Mouse (Mus musculus) T-helper 2 cell (primary cell): Measurements from ENCODE around the gene Elp4.

Experiments used
- in situ Hi-C: fragments of 300-600 bp; cut with MboI, MseI; formaldehyde crosslinking; loops from one replicate; pipeline ENCODE4 v1.15.1; 2025; ENCODE audit warnings: high pct_unique_total_duplicates

The Elp4 gene

DNA sequence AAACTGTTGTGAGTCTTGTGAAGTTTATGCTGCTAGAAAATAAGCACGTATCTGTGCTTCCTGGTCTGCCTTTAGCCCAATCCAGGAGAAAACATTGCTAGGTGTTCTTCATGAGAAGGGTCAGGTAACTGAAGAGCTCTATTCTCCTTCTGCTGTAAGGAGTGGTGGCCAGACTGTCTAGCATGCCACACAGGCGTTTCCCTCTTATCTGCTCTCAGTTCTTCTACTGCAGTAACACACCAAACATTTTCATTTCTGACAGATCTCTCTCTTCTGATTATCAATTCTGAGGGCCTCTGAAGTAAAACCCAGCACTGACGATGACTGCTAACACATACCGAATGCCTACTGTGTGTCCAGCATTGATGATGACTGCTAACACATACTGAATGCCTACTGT is 98.3 kb downstream of the Elp4 start:
- in situ Hi-C loops, result no loop called here

DNA sequence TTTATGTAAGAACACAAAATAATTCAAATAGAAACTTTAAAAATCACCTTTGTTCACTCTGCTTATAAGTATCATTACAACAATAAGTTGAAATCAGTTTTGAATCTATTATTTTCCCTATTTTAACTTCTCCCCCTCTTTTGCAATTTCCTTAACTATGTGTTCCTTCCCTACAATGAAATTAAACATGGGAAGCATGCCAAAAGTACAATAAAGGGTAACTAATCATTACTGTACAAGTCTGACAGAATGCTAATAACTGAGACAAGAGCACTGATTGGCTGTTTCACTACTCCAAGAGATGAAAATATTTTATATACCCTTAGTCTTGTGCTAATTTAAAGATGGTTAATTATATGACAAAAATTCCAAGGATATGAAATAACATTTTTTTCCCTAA is 99.2 kb downstream of the Elp4 start:
- in situ Hi-C loops, result no loop called here

- in situ Hi-C loops, result no loop called here
These were observed 99.9 kb downstream of the Elp4 start for GRCm38 (mm10) chr2:105804506-105804905.

- in situ Hi-C loops, result no loop called here
These were observed 100.9 kb downstream of the Elp4 start for GRCm38 (mm10) chr2:105803427-105803826.

GRCm38 (mm10) chr2:105802902-105803301 is 101.5 kb downstream of the Elp4 start:
- in situ Hi-C loops, result no loop called here

- in situ Hi-C loops, result no loop called here
These were observed 102.8 kb downstream of the Elp4 start for GRCm38 (mm10) chr2:105801536-105801935.

GRCm38 (mm10) chr2:105800694-105801093 is 103.7 kb downstream of the Elp4 start:
- in situ Hi-C loops, result no loop called here

DNA sequence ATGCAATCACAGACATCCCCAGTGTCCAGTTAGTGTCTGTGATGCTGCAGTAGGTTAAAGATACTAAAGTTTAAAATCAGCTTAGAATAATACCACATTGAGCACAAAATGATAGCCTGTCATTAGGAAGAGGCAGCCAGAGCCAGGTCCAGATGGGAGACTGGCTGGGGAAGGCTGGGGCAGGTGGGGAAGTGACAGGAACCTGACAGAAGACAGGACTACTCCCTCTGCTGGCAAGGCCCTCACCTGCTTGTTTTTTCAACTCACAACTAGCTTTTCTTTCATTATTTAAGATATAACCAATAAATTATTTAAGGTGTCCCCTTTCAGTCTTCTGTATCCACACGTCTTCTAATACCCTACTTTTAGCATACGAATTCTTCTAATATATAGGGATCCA is 104.5 kb downstream of the Elp4 start:
- in situ Hi-C loops, result no loop called here

- in situ Hi-C loops, result no loop called here
These were observed 106.5 kb downstream of the Elp4 start for GRCm38 (mm10) chr2:105797842-105798241.

DNA sequence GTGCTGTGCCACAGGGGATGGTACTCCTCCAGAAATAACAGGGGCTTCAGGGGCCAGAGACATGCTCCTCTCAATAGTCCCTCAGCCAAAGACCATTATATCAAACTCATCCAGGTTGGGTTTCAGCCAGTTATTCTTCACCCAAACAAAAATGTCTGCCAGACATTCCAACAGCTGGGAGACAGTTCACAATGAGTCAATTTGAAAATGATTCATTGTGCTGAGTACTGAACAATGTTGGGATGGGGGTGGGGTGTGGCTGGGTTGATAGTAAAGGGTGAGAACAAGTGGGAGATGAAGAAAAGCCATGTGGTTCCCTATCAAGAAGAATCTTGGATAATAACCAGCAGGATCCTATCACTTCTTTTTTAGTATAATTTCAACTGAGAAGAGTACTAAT is 108.3 kb downstream of the Elp4 start:
- in situ Hi-C loops, result no loop called here

- in situ Hi-C loops, result no loop called here
These were observed 111.8 kb downstream of the Elp4 start for GRCm38 (mm10) chr2:105792339-105793120.

GRCm38 (mm10) chr2:105789936-105790335 is 114.4 kb downstream of the Elp4 start:
- in situ Hi-C loops, result no loop called here

DNA sequence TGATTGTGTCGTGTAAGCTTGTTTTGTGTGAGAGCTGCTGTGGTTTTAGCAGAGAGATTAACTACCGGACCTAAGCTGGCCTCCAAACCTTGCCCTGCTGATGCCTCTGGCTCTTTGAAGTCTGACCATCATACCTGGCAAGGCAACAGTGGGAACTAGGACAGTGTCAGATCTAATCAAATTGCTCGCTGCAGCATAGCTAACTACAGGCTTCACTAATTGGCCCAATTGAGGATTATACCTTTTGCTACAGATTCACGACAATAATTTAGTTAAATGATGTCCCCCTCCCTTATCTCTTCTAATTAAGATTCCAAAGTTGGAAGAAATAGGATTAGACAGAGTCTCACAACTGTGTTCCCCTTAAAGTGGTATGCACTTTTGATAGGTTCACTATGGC is 116.6 kb downstream of the Elp4 start:
- in situ Hi-C loops, result no loop called here

DNA sequence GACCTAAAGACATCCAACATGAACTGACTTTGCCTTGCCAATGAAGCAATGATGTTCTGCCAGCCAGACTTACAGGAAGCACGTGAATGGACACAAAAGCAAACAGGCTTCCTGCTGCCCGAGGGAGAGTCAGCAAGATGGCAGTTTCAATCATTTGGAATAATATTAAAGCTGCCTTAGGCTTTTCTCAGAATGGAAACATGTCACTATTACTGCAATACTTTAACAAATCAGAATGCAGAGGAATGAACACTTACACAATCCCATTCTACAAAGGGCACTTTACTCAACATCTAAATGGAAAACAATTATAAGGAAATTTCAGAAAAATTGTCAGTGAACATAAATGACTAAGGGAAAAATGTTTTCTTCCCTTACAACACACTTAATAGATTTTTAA is 117.4 kb downstream of the Elp4 start:
- in situ Hi-C loops, result no loop called here

DNA sequence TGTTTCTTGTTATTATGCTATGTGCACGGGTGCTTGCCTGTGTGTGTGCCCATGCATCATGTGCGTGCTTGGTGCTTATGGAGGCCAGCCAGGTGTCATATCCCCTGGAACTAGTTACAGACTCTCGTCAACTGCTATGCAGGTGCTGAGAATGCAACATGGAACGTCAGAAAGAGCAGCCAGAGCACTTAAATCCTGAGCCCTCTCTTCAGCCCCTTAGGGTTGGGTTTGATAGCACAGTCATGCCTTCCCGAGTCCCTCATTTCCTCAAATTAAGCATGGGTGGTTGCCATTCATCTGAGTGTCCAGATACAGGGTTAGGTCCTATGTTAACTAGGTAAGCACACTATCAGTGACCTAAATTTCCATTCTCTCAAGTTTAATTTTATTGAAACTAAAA is 121.5 kb downstream of the Elp4 start:
- in situ Hi-C loops, result no loop called here

- in situ Hi-C loops, result no loop called here
These were observed 123.6 kb downstream of the Elp4 start for GRCm38 (mm10) chr2:105780739-105781138.

DNA sequence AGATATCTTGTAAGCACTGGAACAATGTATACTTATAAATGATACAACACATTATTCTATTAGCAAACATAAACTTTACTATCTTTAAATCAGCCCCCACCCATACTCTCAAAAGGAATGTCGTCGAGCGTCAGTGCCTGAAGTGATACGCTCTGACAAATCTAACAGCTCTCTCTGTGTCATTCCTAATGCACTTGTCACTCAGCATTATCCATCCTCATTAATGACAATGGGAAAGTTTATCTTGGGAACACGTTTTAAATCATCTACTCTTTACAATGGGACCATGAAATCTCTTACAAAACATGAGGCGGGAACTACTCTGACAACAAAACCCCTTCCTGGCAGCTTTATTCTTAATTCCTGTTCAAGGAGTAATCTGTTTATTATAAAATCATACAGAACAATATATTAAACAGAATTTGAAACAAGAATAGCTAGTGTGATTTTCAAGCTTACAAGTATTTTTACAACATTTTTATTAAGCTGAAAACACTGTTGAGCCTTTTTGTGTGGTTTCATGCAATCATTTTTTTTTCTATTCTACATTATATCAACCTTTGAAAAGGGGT is 125.0 kb downstream of the Elp4 start:
- in situ Hi-C loops, result no loop called here

GRCm38 (mm10) chr2:105771314-105771713 is 133.1 kb downstream of the Elp4 start:
- in situ Hi-C loops, result no loop called here

GRCm38 (mm10) chr2:105769747-105770328 is 134.5 kb downstream of the Elp4 start:
- in situ Hi-C loops, result no loop called here

DNA sequence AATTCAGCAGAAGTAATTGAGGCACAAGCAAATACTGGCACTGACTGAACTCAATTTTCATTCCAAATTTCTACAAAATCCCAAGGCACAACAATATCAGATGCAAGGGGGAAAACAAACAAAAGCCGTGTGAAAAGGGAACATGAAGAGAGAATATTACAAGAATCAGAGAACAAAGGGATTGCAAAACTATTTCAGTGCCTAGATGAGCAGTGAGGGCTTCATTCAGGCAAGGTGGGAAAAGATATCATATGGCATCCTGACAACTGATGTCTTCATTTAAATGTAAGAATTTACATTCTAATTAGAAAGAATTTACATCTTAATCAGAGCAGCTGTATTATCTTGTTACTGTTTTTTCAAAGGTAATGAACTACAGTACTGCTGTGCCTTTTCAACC is 150.9 kb downstream of the Elp4 start:
- in situ Hi-C loops, result no loop called here

DNA sequence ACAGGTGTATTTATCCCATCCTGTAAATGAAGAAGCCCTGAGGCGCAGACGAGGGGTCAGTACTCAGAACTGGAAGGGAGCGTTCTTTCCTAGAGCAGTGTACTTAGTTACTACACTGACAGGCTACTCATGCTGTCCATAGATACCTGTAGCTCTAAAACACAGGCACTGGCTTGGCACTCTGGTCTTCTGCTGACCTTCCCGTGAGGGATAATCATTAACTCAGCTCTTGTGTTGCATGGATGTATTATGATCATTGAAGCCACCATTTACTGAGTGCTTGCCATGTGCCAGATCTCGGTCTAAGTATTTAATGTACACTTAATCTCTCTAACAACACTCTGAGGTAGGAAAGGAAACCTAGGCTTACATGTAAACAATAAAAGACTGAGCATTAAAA is 155.3 kb downstream of the Elp4 start:
- in situ Hi-C loops, result no loop called here

DNA sequence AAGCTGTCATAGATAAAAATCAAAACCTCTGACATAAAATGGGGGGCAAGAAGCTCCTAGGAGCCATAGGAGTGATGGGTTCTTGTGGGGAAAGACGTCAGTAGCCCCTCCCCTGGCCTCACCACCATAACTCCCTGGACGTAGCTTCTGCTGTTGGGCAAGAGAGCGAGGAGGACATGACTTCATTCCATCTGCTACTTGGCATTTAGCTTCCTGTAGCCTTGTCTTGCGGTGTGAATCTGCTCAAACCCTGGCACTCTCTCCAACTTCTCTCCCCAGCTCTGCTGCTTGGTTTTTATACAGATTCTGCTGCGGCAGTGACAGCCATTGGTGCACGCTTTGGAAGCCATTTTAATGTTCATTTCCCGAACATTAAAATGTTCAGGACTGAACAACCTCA is 157.5 kb downstream of the Elp4 start:
- in situ Hi-C loops, result no loop called here

GRCm38 (mm10) chr2:105736166-105736565 is 168.2 kb downstream of the Elp4 start:
- in situ Hi-C loops, result no loop called here
